Mouse (Mus musculus) embryonic facial prominence, embryonic 11.5 days (tissue): ENCODE measurements around the gene Rpia. TPM values are rescaled to one million over a fixed set of nuclear protein-coding genes. Genes with fewer than 3 reads are reported as not detected.
A peak's percentile ranks its signal among the peaks of the same experiment; 100 is the strongest.

Experiments
- ATAC-seq: fragments of 200-750 bp; cut with Nextera tagmentation; replicated peaks from 2 replicates; pipeline ENCODE4 v1.8.0; 2017; ENCODE audit warnings: low read depth; ENCODE audit not compliant: insufficient number of reproducible peaks, low FRiP score, low TSS enrichment
- DNase-seq: peaks from one replicate; pipeline ENCODE4 v3.0.0-alpha.2; 2015; ENCODE audit warnings: low spot score
- H3K27ac ChIP-seq: fragments of 300-500 bp; sonication (generic); replicated peaks from 2 replicates; pipeline ENCODE4 v1.5.1; 2014; ENCODE audit warnings: mild to moderate bottlenecking, low read depth, low read length, control low read depth
- H3K27me3 ChIP-seq: fragments of 300-500 bp; sonication (generic); 2 replicates; pipeline ENCODE4 v1.6.1; 2014; ENCODE audit warnings: mild to moderate bottlenecking, low read length, moderate library complexity, mixed read lengths; ENCODE audit not compliant: control insufficient read depth, insufficient read depth
- H3K36me3 ChIP-seq: fragments of 300-500 bp; sonication (generic); replicated peaks from 2 replicates; pipeline ENCODE4 v1.6.1; 2014; ENCODE audit warnings: low read depth, mild to moderate bottlenecking, low read length, moderate library complexity, mixed read lengths; ENCODE audit not compliant: control insufficient read depth, insufficient read depth
- H3K4me1 ChIP-seq: fragments of 300-500 bp; sonication (generic); 2 replicates; pipeline ENCODE4 v1.6.1; 2014; ENCODE audit warnings: low read length, mixed read lengths; ENCODE audit not compliant: control insufficient read depth, insufficient read depth
- H3K4me2 ChIP-seq: fragments of 300-500 bp; sonication (generic); 2 replicates; pipeline ENCODE4 v1.6.1; 2014; ENCODE audit warnings: low read depth, mild to moderate bottlenecking, control low read depth, low read length, moderate library complexity
- H3K4me3 ChIP-seq: fragments of 300-500 bp; sonication (generic); 2 replicates; pipeline ENCODE4 v1.5.1; 2014; ENCODE audit warnings: low read depth, low read length, control low read depth
- H3K9ac ChIP-seq: fragments of 300-500 bp; sonication (generic); replicated peaks from 2 replicates; pipeline ENCODE4 v1.6.1; 2014; ENCODE audit warnings: mild to moderate bottlenecking, control low read depth, low read length
- H3K9me3 ChIP-seq: fragments of 300-500 bp; sonication (generic); replicated peaks from 2 replicates; pipeline ENCODE4 v1.6.1; 2016; ENCODE audit warnings: mild to moderate bottlenecking, low read length, inconsistent platforms, mixed read lengths; ENCODE audit not compliant: control insufficient read depth
- WGBS: fragments of 180-500 bp; shearing (Covaris S2); extraction: QIAGEN DNeasy Blood & Tissue Kit; methylation state at CpG from one replicate; pipeline ENCODE4 v1.1.7; 2014; 5-methylcytosine and 5-hydroxymethylcytosine counted together
- polyA plus RNA-seq: library from polyadenylated mRNA; unstranded; fragments of >200 nt; fragmentation: Nextera tagmentation; extraction: Ambion mirVana; gene quantifications from 2 replicates; pipeline ENCODE4 v1.2.1, GENCODE M21; 2014

Rpia gene
- polyA plus RNA-seq, 1 experiment from 2014 or later = 2.1 TPM

GRCm38 (mm10) chr6:70760951-70761350 lies 31.1 kb downstream of the Rpia start:
- Histone ChIP-seq H3K9me3 (no peaks in the 10 kb centered on the region), H3K27ac (no peak overlapping the region), H3K9ac (no peak overlapping the region), H3K4me2 (no peak overlapping the region), H3K27me3 (no peaks in the 10 kb centered on the region), H3K4me3 (no peak overlapping the region), H3K4me1 (no peaks in the 10 kb centered on the region), H3K36me3 (no peaks in the 10 kb centered on the region; the same call in 1 of the 2 replicates)
- ATAC-seq = no peak
- 85% methylated on average over 4 of the region's 4 CpGs for WGBS
- DNase-seq = no peak

- Histone ChIP-seq H3K9ac (no peak overlapping the region), H3K36me3 (no peaks in the 10 kb centered on the region), H3K9me3 (no peaks in the 10 kb centered on the region), H3K4me2 (no peak overlapping the region), H3K4me3 (no peak overlapping the region), H3K4me1 (no peaks in the 10 kb centered on the region), H3K27me3 (no peaks in the 10 kb centered on the region), H3K27ac (no peak overlapping the region)
- 91% methylated on average over 10 of the region's 10 CpGs for WGBS
- ATAC-seq = no peak
- DNase-seq = no peak
Observed at GRCm38 (mm10) chr6:70754833-70755232, 37.2 kb downstream of the Rpia start.

GRCm38 (mm10) chr6:70752351-70752750 lies 39.7 kb downstream of the Rpia start:
- no peak for ATAC-seq
- Histone ChIP-seq H3K9me3 (no peaks in the 10 kb centered on the region), H3K27ac (no peak overlapping the region), H3K4me1 (no peaks in the 10 kb centered on the region), H3K4me3 (no peak overlapping the region), H3K27me3 (no peaks in the 10 kb centered on the region), H3K4me2 (no peak overlapping the region), H3K9ac (no peak overlapping the region), H3K36me3 (no peaks in the 10 kb centered on the region)
- peak; percentile 58 for DNase-seq
- WGBS = 51% methylated on average over 8 of the region's 8 CpGs

- H3K36me3 ChIP-seq = no peaks in the 10 kb centered on the region
- H3K4me1 ChIP-seq = no peaks in the 10 kb centered on the region
- H3K27ac ChIP-seq = no peak overlapping the region
- ATAC-seq (no peak), DNase-seq (no peak)
- H3K9ac ChIP-seq = no peak overlapping the region
- no peaks in the 10 kb centered on the region for H3K27me3 ChIP-seq
- H3K4me3 ChIP-seq = no peak overlapping the region
- no peak overlapping the region for H3K4me2 ChIP-seq
- 75% methylated on average over 6 of the region's 6 CpGs for WGBS
- H3K9me3 ChIP-seq = no peaks in the 10 kb centered on the region
Observed at GRCm38 (mm10) chr6:70751898-70752273, 40.1 kb downstream of the Rpia start.

GRCm38 (mm10) chr6:70751251-70751897 lies 40.7 kb downstream of the Rpia start:
- Histone ChIP-seq H3K4me3 (no peak overlapping the region), H3K9ac (no peak overlapping the region), H3K4me1 (no peaks in the 10 kb centered on the region), H3K27me3 (no peaks in the 10 kb centered on the region), H3K9me3 (no peaks in the 10 kb centered on the region), H3K4me2 (no peak overlapping the region), H3K36me3 (no peaks in the 10 kb centered on the region), H3K27ac (no peak overlapping the region)
- 67% methylated on average over 8 of the region's 8 CpGs for WGBS
- no peak for ATAC-seq
- no peak for DNase-seq

GRCm38 (mm10) chr6:70749750-70750149 lies 42.3 kb downstream of the Rpia start:
- WGBS = 10% methylated on average over 1 of the region's 1 CpGs
- no peaks in the 10 kb centered on the region for H3K36me3 ChIP-seq
- peak; percentile 44; the same call in 1 of the 2 replicates for ATAC-seq

GRCm38 (mm10) chr6:70747702-70748101 lies 44.3 kb downstream of the Rpia start:
- Histone ChIP-seq H3K27ac (no peak overlapping the region), H3K4me3 (no peak overlapping the region), H3K9ac (no peak overlapping the region), H3K4me2 (no peak overlapping the region), H3K9me3 (no peaks in the 10 kb centered on the region), H3K36me3 (no peaks in the 10 kb centered on the region), H3K4me1 (no peaks in the 10 kb centered on the region), H3K27me3 (no peaks in the 10 kb centered on the region)
- ATAC-seq (no peak), DNase-seq (no peak)
- 91% methylated on average over 5 of the region's 5 CpGs for WGBS

More at GRCm38 (mm10) chr6:70749750-70750149, 42.3 kb downstream of the Rpia start:
- Histone ChIP-seq H3K4me1 (no peaks in the 10 kb centered on the region), H3K4me3 (no peak overlapping the region), H3K27ac (no peak overlapping the region), H3K9me3 (no peaks in the 10 kb centered on the region), H3K9ac (no peak overlapping the region), H3K4me2 (no peak overlapping the region), H3K27me3 (no peaks in the 10 kb centered on the region)
- peak; percentile 33 for DNase-seq

GRCm38 (mm10) chr6:70743902-70744301 lies 48.1 kb downstream of the Rpia start:
- no peak overlapping the region for H3K4me2 ChIP-seq
- H3K4me3 ChIP-seq = no peak overlapping the region
- no peak for ATAC-seq
- no peak overlapping the region for H3K9ac ChIP-seq
- H3K27me3 ChIP-seq = no peaks in the 10 kb centered on the region
- no peaks in the 10 kb centered on the region for H3K4me1 ChIP-seq
- no peaks in the 10 kb centered on the region for H3K36me3 ChIP-seq
- 76% methylated on average over 5 of the region's 5 CpGs for WGBS
- H3K27ac ChIP-seq = no peak overlapping the region
- no peak for DNase-seq
- no peaks in the 10 kb centered on the region for H3K9me3 ChIP-seq
